Mouse (Mus musculus) inflammation-experienced regulatory T-cells (primary cell): ENCODE measurements around the gene Olfr771. TPM values are rescaled to one million over a fixed set of nuclear protein-coding genes. Genes with fewer than 3 reads are reported as not detected.

Experiments
- polyA plus RNA-seq, 2 experiments: library from polyadenylated mRNA; unstranded; fragments of 100-300 nt; shearing (Covaris generic); gene quantifications; one replicate each; pipeline ENCODE4 v1.2.1; 2017

Gene Olfr771
- polyA plus RNA-seq, result not detected

GRCm38 (mm10) chr10:129164651-129165050 lies at the start of gene Olfr771:
Olfr771 (minus strand) TSS chr10:129164751.

GRCm38 (mm10) chr10:129187319-129187718 lies 22.8 kb upstream of the Olfr771 start, which contains the start of gene Olfr773:
Olfr773 (minus strand) TSS chr10:129187419.

GRCm38 (mm10) chr10:129177821-129178220 lies 13.3 kb upstream of the Olfr771 start, which contains the start of gene Olfr772:
Olfr772 (minus strand) TSS chr10:129177921.

GRCm38 (mm10) chr10:129138898-129139297 lies 25.7 kb downstream of the Olfr771 start, which contains the start of gene Olfr770:
Olfr770 (minus strand) TSS chr10:129138998.

GRCm38 (mm10) chr10:129117761-129118160 lies 46.8 kb downstream of the Olfr771 start, which contains the start of gene Olfr769:
Olfr769 (minus strand) TSS chr10:129117861.

Other genes with a start within 250 kb of the Olfr771 start
- gene Rdh5, start 241.9 kb downstream of the Olfr771 start, polyA plus RNA-seq, result 10 to 100 TPM; 13.9 to 24.2 TPM
- 100 to 1,000 TPM; 113 to 188 TPM for gene Bloc1s1, start 240.7 kb downstream of the Olfr771 start, polyA plus RNA-seq
- 10 to 100 TPM in 1 of 2 experiments, 1 to 10 TPM in 1; 3.9 to 21.2 TPM for gene Itga7, start 230.9 kb downstream of the Olfr771 start, polyA plus RNA-seq
- not detected for gene Mettl7b, start 203.8 kb downstream of the Olfr771 start, polyA plus RNA-seq
- gene Olfr9, start 175.3 kb downstream of the Olfr771 start, polyA plus RNA-seq, result under 1 TPM in 1 of 2 experiments, not detected in 1; 0.51 TPM
- gene Olfr763, start 154.0 kb downstream of the Olfr771 start, polyA plus RNA-seq, result not detected
- gene Olfr764-ps1, start 124.9 kb downstream of the Olfr771 start, polyA plus RNA-seq, result not detected
- not detected for gene Olfr765, start 114.8 kb downstream of the Olfr771 start, polyA plus RNA-seq
- gene Olfr766-ps1, start 95.8 kb downstream of the Olfr771 start, polyA plus RNA-seq, result under 1 TPM in 1 of 2 experiments, not detected in 1; 0.22 TPM
- gene Olfr767, start 81.8 kb downstream of the Olfr771 start, polyA plus RNA-seq, result under 1 TPM; 0.04 to 0.11 TPM
- not detected for gene Olfr768, start 65.4 kb downstream of the Olfr771 start, polyA plus RNA-seq
- not detected for gene Olfr769, start 46.9 kb downstream of the Olfr771 start, polyA plus RNA-seq
- 1 to 10 TPM in 1 of 2 experiments, under 1 TPM in 1; 0.17 to 1.2 TPM for gene Olfr770, start 25.8 kb downstream of the Olfr771 start, polyA plus RNA-seq
- under 1 TPM in 1 of 2 experiments, not detected in 1; 0.12 TPM for gene Olfr772, start 13.2 kb upstream of the Olfr771 start, polyA plus RNA-seq
- not detected for gene Olfr773, start 22.7 kb upstream of the Olfr771 start, polyA plus RNA-seq
- not detected for gene Olfr774, start 71.5 kb upstream of the Olfr771 start, polyA plus RNA-seq
- gene Olfr775, start 83.7 kb upstream of the Olfr771 start, polyA plus RNA-seq, result not detected
- not detected for gene Olfr776, start 94.4 kb upstream of the Olfr771 start, polyA plus RNA-seq
- not detected for gene Olfr777, start 106.7 kb upstream of the Olfr771 start, polyA plus RNA-seq
- gene Olfr780, start 153.4 kb upstream of the Olfr771 start, polyA plus RNA-seq, result under 1 TPM; 0.05 to 0.34 TPM
- under 1 TPM in 1 of 2 experiments, not detected in 1; 0.22 TPM for gene Olfr781, start 164.1 kb upstream of the Olfr771 start, polyA plus RNA-seq
- gene Olfr782, start 184.1 kb upstream of the Olfr771 start, polyA plus RNA-seq, result not detected
- gene Olfr784, start 219.3 kb upstream of the Olfr771 start, polyA plus RNA-seq, result under 1 TPM in 1 of 2 experiments, not detected in 1; 0.12 TPM
- under 1 TPM in 1 of 2 experiments, not detected in 1; 0.69 TPM for gene Olfr785, start 240.7 kb upstream of the Olfr771 start, polyA plus RNA-seq